Mouse (Mus musculus) embryonic stem cell, embryonic (primary cell): Measurements from ENCODE around the gene Dnhd1.
"Not testable (repeated sequence)": the region's sequence is repeated elsewhere in the genome, so short reads cannot be mapped to it uniquely, and the experiment has no call there.

Experiments
- CTCF ChIA-PET, 4 experiments: fragments of 300-600 bp in 2 of 4; fragments of 350-600 bp in 2 of 4; sonication (Branson Sonifier 250); formaldehyde crosslinking; loops; one replicate each; lab custom pipeline; 2022; ENCODE audit warnings: inconsistent platforms in 2 of 4; lab: Charles Lee
- POLR2A ChIA-PET, 4 experiments: fragments of 300-600 bp in 2 of 4; fragments of 350-600 bp in 2 of 4; sonication (Branson Sonifier 250); formaldehyde crosslinking; loops; one replicate each; lab custom pipeline; 2022; ENCODE audit warnings: antibody characterized with exemption in 4 of 4, inconsistent platforms in 1 of 4; lab: Charles Lee

Dnhd1 gene

GRCm38 (mm10) chr7:105726144-105726979, 75.7 kb downstream of the Dnhd1 start:
- ChIA-PET CTCF (interaction anchor here in 3 of 4 experiments (0.6 to 1.5 kb wide), 12 partner anchors 11 to 443 kb away, joined by 3 to 7 read pairs (median 4); partner anchors contain the start of genes Mrpl17 (in 2 of the 3), Dnhd1 (in 1 of the 3), Ilk (in 1 of the 3) and Rrp8 (in 1 of the 3)), POLR2A (interaction anchor here in 3 of 4 experiments (0.6 to 3.8 kb wide), 12 partner anchors 10 to 326 kb away, joined by 3 to 15 read pairs (median 4); partner anchors contain the start of genes Tpp1 (in 3 of the 3), Dnhd1 (in 1 of the 3), Ilk (in 1 of the 3) and Mrpl17 (in 1 of the 3))

GRCm38 (mm10) chr7:105726980-105727325, 76.3 kb downstream of the Dnhd1 start:
- POLR2A ChIA-PET = interaction anchor here in 3 of 4 experiments (0.6 to 3.8 kb wide), 15 partner anchors 9 to 336 kb away, joined by 3 to 15 read pairs (median 4); partner anchors contain the start of genes Tpp1 (in 3 of the 3), Rrp8 (in 2 of the 3), Dnhd1 (in 1 of the 3) and Ilk (in 1 of the 3)
- CTCF ChIA-PET = interaction anchor here in 3 of 4 experiments (0.6 to 1.5 kb wide), 16 partner anchors 10 to 444 kb away, joined by 3 to 7 read pairs (median 4); partner anchors contain the start of genes Mrpl17 (in 2 of the 3), Taf10 (in 2 of the 3), Dnhd1 (in 1 of the 3) and Ilk (in 1 of the 3)

DNA sequence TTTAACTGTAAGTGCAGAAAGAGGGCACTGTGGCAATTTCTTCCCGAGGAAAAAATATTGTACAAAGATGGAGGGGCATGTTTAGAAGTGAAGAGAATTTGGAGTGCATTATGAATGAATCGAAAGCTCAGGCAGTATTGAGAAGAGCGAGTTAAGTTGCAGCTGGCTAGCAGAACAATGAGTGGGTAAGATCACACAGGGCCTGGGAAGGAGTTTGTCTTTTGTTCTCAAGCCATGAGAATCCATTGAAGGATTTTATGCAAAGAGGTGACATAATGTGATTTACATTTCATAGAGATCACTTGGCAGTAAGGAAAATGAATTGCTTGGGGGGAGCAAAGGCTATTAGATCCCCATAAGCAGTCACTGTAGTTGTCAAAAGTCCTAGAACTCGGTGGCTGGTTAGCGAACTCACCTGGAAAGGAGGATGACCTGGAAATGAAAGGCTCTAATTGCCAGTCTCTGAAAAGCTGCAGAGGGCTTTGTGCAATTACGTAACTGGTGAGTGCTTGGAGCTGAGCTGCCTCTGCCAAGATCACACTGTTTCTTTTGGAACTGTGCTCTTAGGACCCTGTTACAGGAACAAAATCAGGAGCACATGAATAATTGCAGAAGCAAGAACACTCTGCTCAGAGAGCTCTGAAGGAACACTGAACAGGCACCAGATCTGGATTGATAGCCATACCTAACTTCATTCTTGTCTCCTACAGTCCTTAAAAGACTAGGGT, 78.2 kb downstream of the Dnhd1 start:
- POLR2A ChIA-PET = interaction anchor here in 2 of 4 experiments (0.6 to 3.8 kb wide), 3 partner anchors 11 to 82 kb away, joined by 3 to 15 read pairs (median 4); partner anchors contain the start of gene Mrpl17 (in 1 of the 2)
- CTCF ChIA-PET = interaction anchor here in 1 of 4 experiments (1.1 kb wide), 1 partner anchor 14 kb away, joined by 3 read pairs; no protein-coding TSS in a partner anchor

DNA sequence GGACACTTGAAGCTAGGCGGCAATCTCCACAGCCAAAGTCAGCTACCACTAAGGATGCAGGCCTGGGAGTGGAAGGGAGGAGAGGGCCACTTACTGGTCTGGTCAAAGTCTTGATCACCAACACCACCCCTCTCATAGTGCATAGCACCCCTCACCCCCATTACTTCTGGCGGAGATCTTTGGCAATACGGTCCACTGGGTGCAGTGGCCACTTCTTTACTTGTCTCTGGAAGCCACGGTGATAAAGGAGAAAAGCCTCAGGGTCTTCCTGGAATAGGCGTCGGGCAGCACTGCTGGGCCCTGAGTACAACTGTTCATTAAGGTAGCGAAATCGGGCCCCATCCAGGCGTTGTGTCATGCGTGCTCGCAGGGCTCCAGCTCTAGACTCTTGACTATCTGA, 83.2 kb downstream of the Dnhd1 start:
- ChIA-PET CTCF (no interaction called here), POLR2A (interaction anchor here in 2 of 4 experiments (1.4 to 10.9 kb wide), 5 partner anchors 10 to 28 kb away, joined by 3 to 185 read pairs (median 15); partner anchors contain the start of genes Taf10 (in 2 of the 2) and Tpp1 (in 2 of the 2))

DNA sequence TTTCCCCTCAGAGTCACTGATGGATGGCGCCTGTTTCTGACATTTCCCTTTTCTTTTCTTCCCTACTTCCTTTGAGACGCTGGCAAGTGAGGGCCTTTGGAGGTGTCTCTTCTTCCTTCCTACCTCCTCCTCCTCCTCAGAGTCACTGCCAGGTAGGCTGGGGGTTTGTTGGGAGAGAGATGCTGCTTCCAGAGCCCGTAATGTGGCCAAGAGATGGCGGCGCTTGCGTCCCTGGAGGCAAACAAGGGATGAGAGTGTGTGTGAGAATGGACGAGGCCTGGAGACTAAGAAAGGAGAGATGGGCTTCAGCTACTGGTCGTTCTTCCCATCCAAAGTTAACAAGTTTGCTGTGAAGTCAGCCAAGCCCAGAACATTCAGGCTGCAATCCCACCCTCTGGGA, 84.2 kb downstream of the Dnhd1 start:
- ChIA-PET CTCF (no interaction called here), POLR2A (interaction anchor here in 3 of 4 experiments (2.8 to 10.9 kb wide), 4 partner anchors 9 to 20 kb away, joined by 15 to 185 read pairs (median 46); partner anchors contain the start of genes Tpp1 (in 3 of the 3) and Taf10 (in 1 of the 3))

DNA sequence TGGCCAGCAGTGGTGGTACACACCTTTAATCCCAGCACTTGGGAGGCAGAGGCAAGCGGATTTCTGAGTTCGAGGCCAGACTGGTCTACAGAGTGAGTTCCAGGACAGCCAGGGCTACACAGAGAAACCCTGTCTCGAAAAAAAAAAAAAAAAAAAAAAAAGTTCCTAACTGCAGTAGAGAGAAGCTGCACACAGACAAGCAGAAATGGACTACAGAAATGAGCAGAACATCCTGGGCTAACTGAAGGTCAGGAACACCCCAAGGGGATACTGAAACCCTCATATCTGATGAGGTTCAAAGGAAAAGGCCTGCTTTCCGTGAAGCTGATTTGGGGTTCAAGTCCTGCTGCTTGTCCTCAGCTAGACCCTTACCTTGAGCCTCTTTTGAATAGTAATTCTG, 84.8 kb downstream of the Dnhd1 start:
- CTCF ChIA-PET = not testable (repeated sequence)
- POLR2A ChIA-PET = interaction anchor here (0.7 to 10.9 kb wide), 18 partner anchors 9 to 1859 kb away, joined by 3 to 185 read pairs (median 10); partner anchors contain the start of genes Tpp1 (in 4 of the 4), Mrpl17 (in 3 of the 4), Taf10 (in 3 of the 4) and Arfip2 (in 2 of the 4)

GRCm38 (mm10) chr7:105736264-105736901, 85.8 kb downstream of the Dnhd1 start, which contains the start of gene Ilk:
Gene Ilk, plus strand, starts transcription at chr7:105736592.
- ChIA-PET POLR2A (interaction anchor here (0.6 to 10.9 kb wide), 25 partner anchors 8 to 1858 kb away, joined by 3 to 185 read pairs (median 8); partner anchors contain the start of genes Tpp1 (in 4 of the 4), Mrpl17 (in 3 of the 4), Arfip2 (in 2 of the 4) and Dnhd1 (in 2 of the 4)), CTCF (interaction anchor here in 1 of 4 experiments (1.2 to 1.6 kb wide), 3 partner anchors 10 to 85 kb away, joined by 4 to 9 read pairs (median 7); partner anchors contain the start of genes Dnhd1 and Mrpl17)

- ChIA-PET CTCF (interaction anchor here in 2 of 4 experiments (0.7 to 1.6 kb wide), 4 partner anchors 10 to 328 kb away, joined by 4 to 10 read pairs (median 8); partner anchors contain the start of genes Dnhd1 (in 1 of the 2) and Mrpl17 (in 1 of the 2)), POLR2A (interaction anchor here (0.6 to 10.9 kb wide), 24 partner anchors 7 to 1857 kb away, joined by 3 to 185 read pairs (median 8); partner anchors contain the start of genes Tpp1 (in 4 of the 4), Mrpl17 (in 3 of the 4), Arfip2 (in 2 of the 4) and Gm45799 (in 2 of the 4))
Observed at GRCm38 (mm10) chr7:105736911-105737521, 86.4 kb downstream of the Dnhd1 start, which contains the start of gene Rrp8. Gene Rrp8, minus strand, starts transcription at chr7:105737385.

GRCm38 (mm10) chr7:105737648-105738047, 87.0 kb downstream of the Dnhd1 start:
- ChIA-PET CTCF (interaction anchor here in 2 of 4 experiments (0.7 to 1.6 kb wide), 3 partner anchors 11 to 329 kb away, joined by 4 to 10 read pairs (median 7); partner anchors contain the start of gene Mrpl17 (in 1 of the 2)), POLR2A (interaction anchor here in 3 of 4 experiments (0.6 to 10.9 kb wide), 13 partner anchors 10 to 1801 kb away, joined by 3 to 185 read pairs (median 12); partner anchors contain the start of genes Tpp1 (in 3 of the 3), Mrpl17 (in 2 of the 3), Arfip2 (in 1 of the 3) and Dnhd1 (in 1 of the 3))

- ChIA-PET POLR2A (interaction anchor here (0.6 to 10.9 kb wide), 13 partner anchors 10 to 1802 kb away, joined by 3 to 185 read pairs (median 6); partner anchors contain the start of genes Mrpl17 (in 2 of the 4), Tpp1 (in 2 of the 4), Arfip2 (in 1 of the 4) and Gm45799 (in 1 of the 4)), CTCF (interaction anchor here in 1 of 4 experiments (0.7 kb wide), 1 partner anchor 40 kb away, joined by 6 read pairs; no protein-coding TSS in a partner anchor)
Observed at GRCm38 (mm10) chr7:105738286-105738685, 87.7 kb downstream of the Dnhd1 start.

GRCm38 (mm10) chr7:105738948-105739347, 88.3 kb downstream of the Dnhd1 start:
- ChIA-PET POLR2A (interaction anchor here (0.7 to 10.9 kb wide), 13 partner anchors 9 to 1425 kb away, joined by 3 to 185 read pairs (median 6); partner anchors contain the start of genes Mrpl17 (in 2 of the 4), Tpp1 (in 2 of the 4), Arfip2 (in 1 of the 4) and Dnhd1 (in 1 of the 4)), CTCF (interaction anchor here in 2 of 4 experiments (0.7 to 1.2 kb wide), 2 partner anchors 39 to 88 kb away, joined by 3 to 6 read pairs; partner anchors contain the start of gene Dnhd1 (in 1 of the 2))

GRCm38 (mm10) chr7:105740089-105740795, 89.6 kb downstream of the Dnhd1 start:
- ChIA-PET POLR2A (interaction anchor here in 3 of 4 experiments (0.8 to 10.9 kb wide), 8 partner anchors 8 to 89 kb away, joined by 3 to 185 read pairs (median 6); partner anchors contain the start of genes Mrpl17 (in 2 of the 3), Tpp1 (in 2 of the 3) and Dnhd1 (in 1 of the 3)), CTCF (no interaction called here)

- POLR2A ChIA-PET = interaction anchor here in 3 of 4 experiments (0.8 to 10.9 kb wide), 6 partner anchors 13 to 70 kb away, joined by 3 to 185 read pairs (median 11); partner anchors contain the start of genes Mrpl17 (in 2 of the 3) and Tpp1 (in 2 of the 3)
Observed at GRCm38 (mm10) chr7:105740851-105741250, 90.2 kb downstream of the Dnhd1 start.

GRCm38 (mm10) chr7:105741978-105742377, 91.4 kb downstream of the Dnhd1 start:
- ChIA-PET POLR2A (interaction anchor here in 2 of 4 experiments (0.9 to 10.9 kb wide), 5 partner anchors 12 to 69 kb away, joined by 3 to 185 read pairs (median 7); partner anchors contain the start of genes Mrpl17 (in 2 of the 2) and Tpp1 (in 2 of the 2)), CTCF (interaction anchor here in 1 of 4 experiments (1.8 kb wide), 1 partner anchor 10 kb away, joined by 5 read pairs; the partner anchor contains the start of gene Tpp1)

More at GRCm38 (mm10) chr7:105740851-105741250, 90.2 kb downstream of the Dnhd1 start:
- CTCF ChIA-PET = no interaction called here
